Mouse (Mus musculus) cortical plate, adult 2 months (tissue): Measurements from ENCODE around the gene Hmga1. TPM values are rescaled to one million over a fixed set of nuclear protein-coding genes. Genes with fewer than 3 reads are reported as not detected.

Experiments used
- H3K27ac ChIP-seq: fragments of 200-500 bp; 2 replicates; pipeline ENCODE4 v1.5.1; 2012; ENCODE audit warnings: low read length, control low read depth, inconsistent platforms; ENCODE audit not compliant: insufficient read depth
- H3K4me1 ChIP-seq: fragments of 200-500 bp; 2 replicates; pipeline ENCODE4 v1.6.1; 2011; ENCODE audit warnings: low read length; ENCODE audit not compliant: control insufficient read depth, insufficient read depth
- H3K4me3 ChIP-seq: fragments of 200-500 bp; 2 replicates; pipeline ENCODE4 v1.5.1; 2011; ENCODE audit warnings: mild to moderate bottlenecking, low read length, control low read depth; ENCODE audit not compliant: insufficient read depth
- CTCF ChIP-seq: fragments of 200-500 bp; IDR thresholded peaks from 2 replicates; pipeline ENCODE4 v1.5.1; 2011; ENCODE audit warnings: mild to moderate bottlenecking, control low read depth, low read length; ENCODE audit not compliant: insufficient read depth; ENCODE audit errors: extremely low read depth
- POLR2A ChIP-seq: fragments of 200-500 bp; IDR thresholded peaks from 2 replicates; pipeline ENCODE4 v1.6.1; 2011; ENCODE audit warnings: mild to moderate bottlenecking, low read length, control low read depth; ENCODE audit not compliant: insufficient read depth; ENCODE audit errors: extremely low read depth
- polyA plus RNA-seq: library from polyadenylated mRNA; depleted of rRNA; stranded (reverse); fragments of >200 nt; gene quantifications from 2 replicates; pipeline ENCODE4 v1.2.3, GENCODE M21; 2012; rRNA removed

Hmga1 gene
- polyA plus RNA-seq, 1 experiment = 75.1 TPM

GRCm38 (mm10) chr17:27600869-27601268 lies 44.6 kb downstream of the Hmga1 start:
- Histone ChIP-seq H3K4me3 (no peak overlapping the region), H3K4me1 (peaks cover 26% of the 10 kb centered on the region), H3K27ac (no peak overlapping the region)
- TF ChIP-seq POLR2A = no peak
- TF ChIP-seq CTCF = no peak

DNA sequence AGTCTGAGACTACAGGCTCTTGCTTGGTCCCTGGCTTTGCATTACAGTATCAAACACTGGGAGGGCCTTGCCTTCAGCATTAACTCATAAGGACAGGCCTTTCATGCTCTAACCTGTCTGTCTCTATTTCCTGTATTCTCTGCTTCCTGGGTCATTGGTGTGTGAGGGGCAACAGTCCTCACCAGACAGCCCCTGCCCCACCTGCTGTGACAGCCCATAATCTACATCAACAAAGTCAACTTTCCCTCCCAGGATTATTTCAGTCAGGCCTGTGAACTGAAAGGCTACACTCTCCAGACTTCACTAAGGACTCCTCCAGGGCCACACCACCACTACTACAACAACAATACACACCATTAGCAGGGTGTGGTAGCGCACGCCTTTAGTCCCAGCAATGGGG lies 46.7 kb downstream of the Hmga1 start:
- TF ChIP-seq CTCF (no peak), POLR2A (no peak)
- peaks cover 23% of the 10 kb centered on the region for H3K4me1 ChIP-seq
- no peak overlapping the region for H3K27ac ChIP-seq
- no peak overlapping the region for H3K4me3 ChIP-seq

GRCm38 (mm10) chr17:27603522-27604234 lies 47.4 kb downstream of the Hmga1 start:
- H3K4me3 ChIP-seq = no peak overlapping the region
- no peak for TF ChIP-seq POLR2A
- TF ChIP-seq CTCF = no peak
- H3K4me1 ChIP-seq = peaks cover 22% of the 10 kb centered on the region
- no peak overlapping the region for H3K27ac ChIP-seq

GRCm38 (mm10) chr17:27609576-27609975 lies 53.3 kb downstream of the Hmga1 start:
- peak overlapping the region; percentile 70; the same call in 1 of the 2 replicates for H3K27ac ChIP-seq
- peaks cover 22% of the 10 kb centered on the region for H3K4me1 ChIP-seq
- H3K4me3 ChIP-seq = no peak overlapping the region
- TF ChIP-seq CTCF (no peak), POLR2A (no peak)

GRCm38 (mm10) chr17:27610679-27611518 lies 54.6 kb downstream of the Hmga1 start:
- Histone ChIP-seq H3K4me3 (no peak overlapping the region), H3K27ac (peak overlapping the region; percentile 62), H3K4me1 (peaks cover 24% of the 10 kb centered on the region)
- TF ChIP-seq POLR2A = peak; percentile 57; the same call in 1 of the 2 replicates
- TF ChIP-seq CTCF = no peak

GRCm38 (mm10) chr17:27611519-27611884 lies 55.2 kb downstream of the Hmga1 start:
- Histone ChIP-seq H3K4me3 (no peak overlapping the region), H3K27ac (peak overlapping the region; percentile 62)
- TF ChIP-seq CTCF (no peak), POLR2A (no peak)

GRCm38 (mm10) chr17:27611994-27612393 lies 55.7 kb downstream of the Hmga1 start:
- H3K27ac ChIP-seq = peak overlapping the region; percentile 62; the same call in 1 of the 2 replicates
- H3K4me3 ChIP-seq = no peak overlapping the region
- TF ChIP-seq POLR2A (no peak), CTCF (no peak)
- peaks cover 24% of the 10 kb centered on the region for H3K4me1 ChIP-seq

More at GRCm38 (mm10) chr17:27611519-27611884, 55.2 kb downstream of the Hmga1 start:
- peaks cover 24% of the 10 kb centered on the region for H3K4me1 ChIP-seq

DNA sequence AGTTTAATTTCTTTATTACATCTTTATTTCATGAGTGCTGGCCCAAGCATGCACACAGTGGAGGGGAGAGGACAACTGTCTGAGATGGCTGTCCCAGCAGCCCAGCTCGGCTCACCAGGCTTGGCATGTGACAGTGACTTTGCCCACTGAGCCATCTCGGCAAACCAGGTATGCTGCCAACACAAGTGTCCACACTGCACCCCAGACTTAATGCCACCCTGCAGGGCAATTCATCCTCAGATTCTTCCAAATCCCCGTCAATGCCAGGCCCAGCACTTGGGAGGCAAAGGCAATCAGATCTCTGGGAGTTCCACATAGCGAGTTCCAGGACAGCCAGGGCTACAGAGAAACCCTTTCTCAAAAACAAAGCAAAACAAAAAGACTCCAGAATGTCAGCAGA lies 56.7 kb downstream of the Hmga1 start:
- Histone ChIP-seq H3K4me3 (no peak overlapping the region), H3K4me1 (peaks cover 24% of the 10 kb centered on the region), H3K27ac (no peak overlapping the region)
- TF ChIP-seq POLR2A (no peak), CTCF (no peak)

Other genes with a start within 250 kb of the Hmga1 start
- gene Grm4, start 35.1 kb upstream of the Hmga1 start, polyA plus RNA-seq = 18.7 and 21.6 TPM in 2 replicates
- gene AI413582, start 9.3 kb downstream of the Hmga1 start, polyA plus RNA-seq = 109 and 112 TPM in 2 replicates
- 371 and 398 TPM in 2 replicates for gene Nudt3, start 67.0 kb downstream of the Hmga1 start, polyA plus RNA-seq
- gene RPS10-NUDT3, start 78.7 kb downstream of the Hmga1 start, polyA plus RNA-seq = 0.15 and 0.47 TPM in 2 replicates
- 525 and 561 TPM in 2 replicates for gene Rps10, start 80.2 kb downstream of the Hmga1 start, polyA plus RNA-seq
- gene Pacsin1, start 99.0 kb downstream of the Hmga1 start, polyA plus RNA-seq = 254 and 258 TPM in 2 replicates
- 0.61 and 0.91 TPM in 2 replicates for gene Spdef, start 172.5 kb downstream of the Hmga1 start, polyA plus RNA-seq